Mouse (Mus musculus): Measurements from ENCODE around the gene Strap.

DNA sequence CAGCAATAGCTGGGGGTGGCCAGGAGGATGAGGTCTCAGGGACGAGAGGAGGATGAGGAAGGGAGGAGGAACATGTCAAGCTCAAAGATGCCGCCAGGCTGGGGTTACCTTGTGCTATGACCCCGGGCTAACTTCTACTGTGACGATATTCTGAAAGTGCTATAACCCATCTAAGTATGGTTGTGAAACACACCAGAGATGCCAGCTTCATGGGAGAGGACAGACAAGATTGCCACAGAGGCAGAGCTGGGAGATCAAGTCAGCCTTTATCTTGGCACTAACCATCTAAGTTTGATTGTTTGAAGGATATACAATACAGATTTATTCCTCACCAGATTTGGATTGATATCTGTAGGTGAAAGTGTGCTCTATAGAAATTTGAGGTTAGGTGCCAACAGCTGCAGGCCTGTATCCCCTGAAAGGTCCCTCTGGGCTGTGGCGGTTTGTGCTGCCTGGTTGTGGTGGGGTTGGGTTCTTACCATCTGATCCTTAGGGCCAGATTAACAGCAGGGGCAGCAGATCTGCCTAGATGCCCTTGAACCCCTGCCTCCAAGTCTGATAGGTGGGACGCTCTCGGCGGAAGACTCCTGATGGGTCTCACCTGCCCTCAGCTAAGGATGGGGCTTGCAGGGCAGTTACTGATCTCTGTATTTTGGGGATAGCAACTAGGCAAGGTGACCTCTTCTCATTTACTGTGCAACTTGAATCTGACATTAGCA is 38.2 kb downstream of the Strap start:
- TF ChIP-seq CTCF (IDR thresholded peaks at IDR 0.05; ENCODE audit: low read depth) (no peak), EP300 (IDR thresholded peaks at IDR 0.05; ENCODE audit: low read depth) (no peak)

Measured in liver, embryonic 14.5 days (tissue).